Mouse (Mus musculus) stomach, embryonic 14.5 days (tissue): ENCODE results near the gene Ppbp. TPM values are rescaled to one million over a fixed set of nuclear protein-coding genes. Genes with fewer than 3 reads are reported as not detected.

ENCODE experiments used
- ATAC-seq: fragments of 200-750 bp; cut with Nextera tagmentation; 2 replicates; pipeline ENCODE4 v1.8.0; 2017; ENCODE audit warnings: low read depth, moderate TSS enrichment; ENCODE audit not compliant: insufficient number of reproducible peaks, insufficient read depth, low FRiP score
- H3K27ac ChIP-seq: fragments of 300-500 bp; sonication (generic); 2 replicates; pipeline ENCODE4 v1.5.1; 2014; ENCODE audit warnings: mild to moderate bottlenecking, low read length, moderate library complexity, mixed read lengths
- H3K27me3 ChIP-seq: fragments of 300-500 bp; sonication (generic); 2 replicates; pipeline ENCODE4 v1.6.1; 2014; ENCODE audit warnings: low read length, control low read depth, mixed read lengths; ENCODE audit not compliant: control insufficient read depth, insufficient read depth
- H3K36me3 ChIP-seq: fragments of 300-500 bp; sonication (generic); 2 replicates; pipeline ENCODE4 v1.6.1; 2014; ENCODE audit warnings: mild to moderate bottlenecking, control low read depth, low read length, moderate library complexity, mixed read lengths; ENCODE audit not compliant: control insufficient read depth, insufficient read depth
- H3K4me1 ChIP-seq: fragments of 300-500 bp; sonication (generic); 2 replicates; pipeline ENCODE4 v1.6.1; 2014; ENCODE audit warnings: low read length, control low read depth, mixed read lengths; ENCODE audit not compliant: control insufficient read depth, insufficient read depth
- H3K4me2 ChIP-seq: fragments of 300-500 bp; sonication (generic); replicated peaks from 2 replicates; pipeline ENCODE4 v1.6.1; 2014; ENCODE audit warnings: low read depth, low read length, control low read depth
- H3K4me3 ChIP-seq: fragments of 300-500 bp; sonication (generic); 2 replicates; pipeline ENCODE4 v1.5.1; 2014; ENCODE audit warnings: low read depth, low read length, control low read depth
- H3K9ac ChIP-seq: fragments of 300-500 bp; sonication (generic); replicated peaks from 2 replicates; pipeline ENCODE4 v1.6.1; 2014; ENCODE audit warnings: low read depth, mild to moderate bottlenecking, control low read depth, low read length, moderate library complexity, mixed read lengths
- H3K9me3 ChIP-seq: fragments of 300-500 bp; sonication (generic); 2 replicates; pipeline ENCODE4 v1.6.1; 2016; ENCODE audit warnings: low read depth, low read length, control low read depth; ENCODE audit not compliant: control insufficient read depth
- WGBS: fragments of 180-500 bp; shearing (Covaris S2); extraction: QIAGEN DNeasy Blood & Tissue Kit; methylation state at CpG from one replicate; pipeline ENCODE4 v1.1.7; 2014; 5-methylcytosine and 5-hydroxymethylcytosine counted together
- polyA plus RNA-seq: library from polyadenylated mRNA; unstranded; fragments of >200 nt; fragmentation: Nextera tagmentation; extraction: Ambion mirVana; gene quantifications from 2 replicates; pipeline ENCODE4 v1.2.1, GENCODE M21; 2014

Ppbp gene
- polyA plus RNA-seq, 1 experiment from 2014 or later, result 2.5 TPM

DNA sequence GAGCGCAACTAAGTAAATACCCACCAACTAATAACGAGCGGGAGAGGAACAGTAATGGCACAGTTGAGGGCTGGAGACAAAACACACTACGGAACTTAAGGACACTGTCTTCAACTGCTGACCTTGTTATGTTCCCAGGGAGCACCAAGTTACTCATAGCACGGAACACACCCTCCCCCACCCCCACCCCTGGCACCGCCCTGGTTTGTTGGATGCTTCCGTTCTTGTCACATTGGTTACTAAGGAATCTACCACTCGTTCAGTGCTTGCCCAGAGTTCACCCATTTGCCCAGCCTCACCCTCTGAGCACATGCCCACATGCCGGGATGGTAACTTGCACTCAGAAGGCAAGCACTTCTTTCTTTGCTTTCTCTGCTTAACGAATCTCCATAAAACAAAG, 9.3 kb downstream of the Ppbp start:
- H3K27me3 ChIP-seq, result no peaks in the 10 kb centered on the region
- H3K9ac ChIP-seq, result no peak overlapping the region
- 83% methylated on average over 10 of the region's 10 CpGs for WGBS
- H3K4me1 ChIP-seq, result 0 out of 2 replicates have a peak, but pooled peaks cover 4% of the 10 kb centered on the region
- H3K9me3 ChIP-seq, result no peaks in the 10 kb centered on the region
- ATAC-seq, result no peak
- H3K27ac ChIP-seq, result no peak overlapping the region
- H3K4me3 ChIP-seq, result no peak overlapping the region
- H3K4me2 ChIP-seq, result no peak overlapping the region
- H3K36me3 ChIP-seq, result no peaks in the 10 kb centered on the region

DNA sequence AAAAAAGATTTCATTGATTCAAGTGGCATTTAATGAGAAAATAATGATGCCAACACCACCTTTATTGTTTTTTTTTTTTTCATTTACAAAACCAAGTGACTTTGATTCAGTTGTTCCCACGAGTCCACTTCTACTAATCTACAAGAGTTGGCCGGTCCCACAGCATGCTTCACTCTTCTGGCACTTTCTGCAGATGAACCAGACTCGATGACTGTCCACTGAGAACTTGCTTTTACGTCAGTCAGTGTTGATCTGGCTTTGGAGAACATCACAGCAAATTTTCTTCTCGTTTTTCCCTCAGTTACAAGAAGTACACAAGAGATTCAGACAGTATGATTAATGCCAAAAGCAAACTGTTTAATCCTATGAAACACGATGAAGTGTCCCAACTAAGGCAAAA, 10.5 kb downstream of the Ppbp start:
- H3K4me3 ChIP-seq, result no peak overlapping the region
- H3K9ac ChIP-seq, result no peak overlapping the region
- no peak for ATAC-seq
- no peak overlapping the region for H3K4me2 ChIP-seq
- no peaks in the 10 kb centered on the region for H3K36me3 ChIP-seq
- H3K4me1 ChIP-seq, result no peaks in the 10 kb centered on the region
- H3K9me3 ChIP-seq, result no peaks in the 10 kb centered on the region
- no peak overlapping the region for H3K27ac ChIP-seq
- WGBS, result 72% methylated on average over 6 of the region's 6 CpGs
- no peaks in the 10 kb centered on the region for H3K27me3 ChIP-seq

DNA sequence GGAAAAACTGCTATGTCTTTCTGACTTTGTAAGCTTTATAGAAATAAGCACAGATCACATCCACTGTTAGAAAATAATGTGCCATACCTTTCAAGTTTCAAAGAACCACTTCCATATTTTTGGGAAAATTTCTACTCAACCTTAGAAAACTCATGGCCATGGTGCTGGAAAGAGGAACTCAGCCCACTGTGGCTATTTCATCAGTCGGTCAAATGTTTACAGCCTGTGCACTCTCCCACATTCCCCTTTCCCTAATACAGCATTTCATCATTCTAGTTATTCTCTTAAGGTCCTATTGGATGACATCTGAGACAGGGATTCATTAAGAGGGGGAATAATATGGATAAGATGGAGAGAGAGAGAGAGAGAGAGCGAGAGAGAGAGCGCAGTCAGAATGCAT, 15.4 kb downstream of the Ppbp start:
- no peak for ATAC-seq
- Histone ChIP-seq H3K36me3 (no peaks in the 10 kb centered on the region), H3K9ac (no peak overlapping the region), H3K27ac (no peak overlapping the region), H3K4me2 (no peak overlapping the region), H3K4me1 (no peaks in the 10 kb centered on the region), H3K27me3 (no peaks in the 10 kb centered on the region), H3K9me3 (no peaks in the 10 kb centered on the region), H3K4me3 (no peak overlapping the region)
- WGBS, result 59% methylated on average over 3 of the region's 3 CpGs

DNA sequence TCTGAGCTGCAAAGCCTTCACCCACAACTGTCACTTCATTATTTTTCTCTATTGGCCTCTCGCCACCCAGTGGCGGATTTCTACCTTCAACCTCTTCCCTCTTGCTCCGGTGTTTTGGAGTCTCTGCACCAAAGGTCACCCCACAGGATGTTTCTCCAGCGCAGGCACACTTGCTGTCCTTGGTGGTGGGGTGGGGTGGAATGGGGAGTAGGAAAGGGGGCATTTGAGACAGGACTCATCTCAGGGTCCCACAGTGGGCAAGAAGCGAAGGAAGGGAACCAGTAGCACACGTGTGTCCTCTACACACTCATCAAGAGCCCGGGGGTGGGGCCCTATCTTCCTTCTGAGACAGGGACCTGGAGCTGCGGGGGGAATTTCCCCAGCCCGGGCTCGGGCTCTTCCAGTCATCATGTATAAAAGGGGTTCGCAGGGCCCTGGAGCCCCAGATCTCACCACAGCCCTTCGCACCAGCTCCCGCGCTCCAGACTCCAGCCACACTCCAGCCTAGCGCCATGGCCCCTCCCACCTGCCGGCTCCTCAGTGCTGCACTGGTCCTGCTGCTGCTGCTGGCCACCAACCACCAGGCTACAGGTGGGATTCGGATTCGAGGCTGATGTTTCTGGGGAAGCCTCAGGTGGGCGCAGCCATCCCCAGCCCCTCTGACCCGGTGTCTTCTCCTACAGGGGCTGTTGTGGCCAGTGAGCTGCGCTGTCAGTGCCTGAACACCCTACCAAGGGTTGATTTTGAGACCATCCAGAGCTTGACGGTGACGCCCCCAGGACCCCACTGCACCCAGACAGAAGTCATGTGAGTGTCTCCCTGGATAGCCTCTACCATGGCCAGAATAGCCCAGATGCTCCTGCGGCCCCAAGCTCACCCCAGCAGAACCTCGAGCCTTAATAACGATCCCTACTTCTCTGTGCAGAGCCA, 17.6 kb downstream of the Ppbp start, which contains the start of gene Cxcl3:
TSS of gene Cxcl3 (plus strand) at position 445 of the 930 bp plus-strand sequence.
- Histone ChIP-seq H3K4me1 (no peaks in the 10 kb centered on the region), H3K27me3 (no peaks in the 10 kb centered on the region), H3K4me2 (peak within 1 kb of the TSS; percentile 69), H3K27ac (no peak within 1 kb of the TSS), H3K4me3 (peak within 1 kb of the TSS; percentile 22), H3K36me3 (no peaks in the 10 kb centered on the region), H3K9me3 (no peaks in the 10 kb centered on the region), H3K9ac (no peak within 1 kb of the TSS)
- ATAC-seq, result peak; percentile 80
- WGBS, result 19% methylated on average over 24 of the region's 26 CpGs

- Histone ChIP-seq H3K27ac (no peak overlapping the region), H3K9ac (no peak overlapping the region), H3K36me3 (no peaks in the 10 kb centered on the region), H3K27me3 (no peaks in the 10 kb centered on the region), H3K4me3 (no peak overlapping the region), H3K4me2 (no peak overlapping the region), H3K4me1 (no peaks in the 10 kb centered on the region), H3K9me3 (no peaks in the 10 kb centered on the region)
- 79% methylated on average over 4 of the region's 4 CpGs for WGBS
- ATAC-seq, result no peak
These were observed 19.8 kb downstream of the Ppbp start for GRCm38 (mm10) chr5:90788114-90788513.

- no peak overlapping the region for H3K4me2 ChIP-seq
- 73% methylated on average over 11 of the region's 11 CpGs for WGBS
- ATAC-seq, result no peak
These were observed 21.2 kb downstream of the Ppbp start for GRCm38 (mm10) chr5:90789306-90790073.

GRCm38 (mm10) chr5:90790074-90790502, 21.8 kb downstream of the Ppbp start:
- no peak overlapping the region for H3K4me2 ChIP-seq
- H3K27ac ChIP-seq, result no peak overlapping the region
- 42% methylated on average over 8 of the region's 8 CpGs for WGBS

More at GRCm38 (mm10) chr5:90789306-90790073, 21.2 kb downstream of the Ppbp start:
- no peaks in the 10 kb centered on the region for H3K9me3 ChIP-seq
- no peaks in the 10 kb centered on the region for H3K4me1 ChIP-seq
- no peak overlapping the region for H3K4me3 ChIP-seq
- no peak overlapping the region for H3K9ac ChIP-seq
- no peaks in the 10 kb centered on the region for H3K27me3 ChIP-seq
- H3K36me3 ChIP-seq, result no peaks in the 10 kb centered on the region
- H3K27ac ChIP-seq, result no peak overlapping the region

GRCm38 (mm10) chr5:90794195-90794625, 25.9 kb downstream of the Ppbp start, which contains the start of gene Cxcl15:
TSS of gene Cxcl15 (plus strand) at chr5:90794534.
- no peak within 1 kb of the TSS; the same call in 1 of the 2 replicates for H3K27ac ChIP-seq
- H3K9me3 ChIP-seq, result no peaks in the 10 kb centered on the region
- peak within 1 kb of the TSS; percentile 3; the same call in 1 of the 2 replicates for H3K4me2 ChIP-seq
- H3K4me1 ChIP-seq, result no peaks in the 10 kb centered on the region
- WGBS, result 42% methylated on average over 5 of the region's 5 CpGs
- no peaks in the 10 kb centered on the region for H3K27me3 ChIP-seq
- peak; percentile 87; the same call in 1 of the 2 replicates for ATAC-seq
- no peak within 1 kb of the TSS for H3K4me3 ChIP-seq
- no peak within 1 kb of the TSS for H3K9ac ChIP-seq
- H3K36me3 ChIP-seq, result no peaks in the 10 kb centered on the region

More at GRCm38 (mm10) chr5:90790074-90790502, 21.8 kb downstream of the Ppbp start:
- ATAC-seq, result no peak
- H3K9me3 ChIP-seq, result no peaks in the 10 kb centered on the region
- no peaks in the 10 kb centered on the region for H3K4me1 ChIP-seq
- no peak overlapping the region for H3K4me3 ChIP-seq
- H3K27me3 ChIP-seq, result no peaks in the 10 kb centered on the region
- no peak overlapping the region for H3K9ac ChIP-seq
- H3K36me3 ChIP-seq, result no peaks in the 10 kb centered on the region
